Mouse (Mus musculus): ENCODE data around the gene Il12rb2.
A peak's percentile ranks its signal among the peaks of the same experiment; 100 is the strongest.

GRCm38 (mm10) chr6:67296126-67296525, 79.9 kb downstream of the Il12rb2 start:
- peak; percentile 53 for TF ChIP-seq CTCF (conservative IDR thresholded peaks at IDR 0.05; ENCODE audit: insufficient read depth, insufficient read length, low read depth, low read length)
- TF ChIP-seq POLR2A (IDR thresholded peaks at IDR 0.05; ENCODE audit: low read depth, low read length) = no peak
